Mouse (Mus musculus): Measurements from ENCODE around the gene Mbd3.

DNA sequence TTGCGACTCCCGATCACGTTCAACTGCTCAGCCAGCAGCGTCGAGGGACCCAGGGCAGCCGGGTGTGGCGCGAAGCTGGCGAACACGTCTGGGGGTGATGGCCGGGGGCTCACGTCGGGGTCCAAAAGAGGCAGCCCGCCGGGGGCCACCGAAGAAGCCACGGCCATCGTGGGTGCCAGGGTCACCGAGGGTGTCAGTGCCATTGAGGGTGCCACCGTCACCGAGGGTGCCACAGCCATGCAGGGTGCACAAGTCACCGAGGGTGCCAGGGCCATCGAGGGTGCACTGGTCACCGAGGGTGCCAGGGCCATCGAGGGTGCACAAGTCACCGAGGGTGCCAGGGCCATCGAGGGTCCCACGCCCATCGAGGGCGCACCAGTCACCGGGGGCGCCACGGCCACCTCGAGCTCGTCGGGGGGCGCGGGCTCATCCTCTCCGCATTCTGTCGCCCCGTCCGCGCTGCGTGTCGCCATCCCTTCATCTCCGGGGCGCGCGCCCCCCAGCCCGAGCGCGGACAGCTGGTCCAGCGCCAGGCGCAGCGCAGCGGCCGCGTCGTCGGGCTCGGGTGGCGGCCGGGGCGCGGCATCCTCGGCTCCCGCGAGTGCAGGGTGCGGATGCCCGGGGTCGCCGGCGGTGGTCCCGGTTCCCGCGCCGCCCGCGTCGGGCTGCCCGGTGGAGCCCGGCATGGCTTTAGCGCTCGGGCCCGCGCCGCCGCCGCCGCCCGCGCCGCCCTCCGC, 12.4 kb downstream of the Mbd3 start:
- TF ChIP-seq CTCF (IDR thresholded peaks at IDR 0.05; ENCODE audit: control insufficient read depth, insufficient read depth, insufficient replicate concordance, low read depth, low read length), result no peak
- no peak; the same call in none of the 2 replicates for TF ChIP-seq POLR2A (IDR thresholded peaks at IDR 0.05; ENCODE audit: control insufficient read depth, low read depth, low read length)
